Mouse (Mus musculus): ENCODE results near the gene Akirin2. TPM values are rescaled to one million over a fixed set of nuclear protein-coding genes. Genes with fewer than 3 reads are reported as not detected.

Gene Akirin2
- polyA plus RNA-seq, 1 experiment, result 67.1 TPM

DNA sequence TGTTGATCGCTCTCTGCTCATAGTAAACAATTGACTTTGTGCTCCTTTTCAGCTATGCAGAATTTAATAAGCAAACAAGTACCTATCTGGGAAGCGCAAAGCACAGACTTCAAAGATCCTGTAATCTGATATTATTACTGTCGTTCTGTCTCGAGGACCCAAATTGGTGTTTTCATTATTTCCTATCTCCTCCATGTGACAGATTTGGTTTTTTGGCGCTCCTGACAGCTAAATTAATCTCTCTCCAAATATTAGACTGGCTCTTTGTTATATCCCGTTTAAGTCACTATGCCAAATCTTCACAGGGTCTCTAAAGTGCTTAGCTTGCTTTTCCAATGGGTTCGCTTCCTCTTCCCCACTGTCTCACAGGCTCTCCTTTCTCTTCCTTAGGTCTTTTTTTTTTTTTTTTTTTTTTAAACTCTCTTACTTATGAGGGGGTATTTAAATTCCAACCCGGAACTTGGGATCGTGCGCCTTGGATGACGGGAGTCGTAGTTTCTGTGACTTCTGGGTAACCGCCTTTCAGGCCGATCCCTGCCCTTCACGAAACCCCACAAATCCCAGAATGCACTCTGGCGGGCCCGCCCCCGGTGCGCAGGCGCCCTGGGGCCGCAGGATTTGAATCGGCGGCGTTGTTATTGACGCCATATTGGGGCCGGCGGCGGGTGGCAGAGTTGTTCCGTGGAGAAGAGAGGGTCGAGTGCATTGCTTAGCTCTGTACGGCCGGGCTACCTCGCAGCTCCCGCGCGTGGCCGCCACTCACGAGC lies 573 bp upstream of the Akirin2 start:
- peak overlapping the region; percentile 96 for H3K4me3 ChIP-seq (replicated peaks; ENCODE audit: insufficient read depth, low read depth, low read length)
- no peaks in the 10 kb centered on the region for H3K27me3 ChIP-seq (ENCODE audit: control insufficient read depth, insufficient read depth, low read length)
- 2% methylated on average over 38 of the region's 38 CpGs for WGBS
- peaks cover 3% of the 10 kb centered on the region; the same call in 1 of the 2 replicates for H3K4me1 ChIP-seq (ENCODE audit: control insufficient read depth, insufficient read depth, low read length)
- TF ChIP-seq POLR2A (IDR thresholded peaks at IDR 0.05; ENCODE audit: borderline replicate concordance, insufficient read depth, low read length) (peak; percentile 60), CTCF (IDR thresholded peaks at IDR 0.05; ENCODE audit: borderline replicate concordance, insufficient read depth, low read depth, low read length) (no peak)
- peak overlapping the region; percentile 98 for H3K27ac ChIP-seq (ENCODE audit: insufficient read depth, low read length)
- DNase-seq, result peak; percentile 97 to 98

DNA sequence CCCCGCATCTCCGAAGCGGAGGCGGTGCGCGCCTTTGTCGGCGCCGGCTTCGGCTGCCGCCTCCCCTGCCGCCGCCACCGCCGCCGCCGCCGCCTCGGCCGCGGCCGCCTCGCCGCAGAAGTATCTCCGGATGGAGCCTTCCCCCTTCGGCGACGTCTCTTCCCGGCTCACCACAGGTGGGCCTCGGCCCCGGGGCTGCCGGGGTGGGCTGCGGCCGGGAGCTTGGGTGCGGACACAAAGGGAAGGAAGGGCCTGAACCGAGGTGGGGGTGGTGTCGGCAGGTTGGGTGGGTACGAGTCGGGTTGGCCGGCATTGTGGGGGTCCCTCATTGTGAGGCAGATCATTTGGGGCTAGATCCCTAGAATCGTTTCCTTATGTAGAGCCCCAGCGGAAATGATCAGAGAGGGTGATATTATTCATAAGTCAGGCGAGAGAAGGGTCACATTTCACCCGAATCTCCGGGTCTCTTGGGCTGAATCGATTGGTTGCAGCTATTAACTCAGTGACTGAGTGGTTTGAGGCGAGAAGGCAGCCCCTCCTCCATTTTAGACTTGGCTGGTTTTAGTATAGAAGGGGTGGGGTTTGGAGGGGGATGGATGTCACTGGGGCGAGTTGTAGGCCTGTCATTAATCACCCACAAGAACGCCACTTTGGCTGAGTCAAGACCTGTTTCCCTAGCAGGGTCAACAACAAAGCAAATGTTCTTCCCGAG lies 517 bp downstream of the Akirin2 start:
- H3K4me3 ChIP-seq (replicated peaks; ENCODE audit: insufficient read depth, low read depth, low read length), result peak overlapping the region; percentile 96
- WGBS, result 1% methylated on average over 48 of the region's 50 CpGs
- peaks cover 8% of the 10 kb centered on the region; the same call in 1 of the 2 replicates for H3K4me1 ChIP-seq (ENCODE audit: control insufficient read depth, insufficient read depth, low read length)
- H3K27ac ChIP-seq (ENCODE audit: insufficient read depth, low read length), result peak overlapping the region; percentile 98
- DNase-seq, result peak; percentile 43 to 58
- TF ChIP-seq CTCF (IDR thresholded peaks at IDR 0.05; ENCODE audit: borderline replicate concordance, insufficient read depth, low read depth, low read length) (no peak), POLR2A (IDR thresholded peaks at IDR 0.05; ENCODE audit: borderline replicate concordance, insufficient read depth, low read length) (no peak)
- H3K27me3 ChIP-seq (ENCODE audit: control insufficient read depth, insufficient read depth, low read length), result no peaks in the 10 kb centered on the region

- no peak for TF ChIP-seq CTCF (IDR thresholded peaks at IDR 0.05; ENCODE audit: borderline replicate concordance, insufficient read depth, low read depth, low read length)
- TF ChIP-seq POLR2A (IDR thresholded peaks at IDR 0.05; ENCODE audit: borderline replicate concordance, insufficient read depth, low read length), result no peak
- Histone ChIP-seq H3K4me1 (ENCODE audit: control insufficient read depth, insufficient read depth, low read length) (peaks cover 11% of the 10 kb centered on the region; the same call in 1 of the 2 replicates), H3K4me3 (replicated peaks; ENCODE audit: insufficient read depth, low read depth, low read length) (peak overlapping the region; percentile 96), H3K27me3 (ENCODE audit: control insufficient read depth, insufficient read depth, low read length) (no peaks in the 10 kb centered on the region), H3K27ac (ENCODE audit: insufficient read depth, low read length) (no peak overlapping the region)
- DNase-seq, result no peak
- WGBS, result 3% methylated on average over 3 of the region's 3 CpGs
Measured at GRCm38 (mm10) chr4:34551966-34552365, 1.2 kb downstream of the Akirin2 start.

- TF ChIP-seq CTCF (IDR thresholded peaks at IDR 0.05; ENCODE audit: borderline replicate concordance, insufficient read depth, low read depth, low read length) (no peak), POLR2A (IDR thresholded peaks at IDR 0.05; ENCODE audit: borderline replicate concordance, insufficient read depth, low read length) (no peak)
- H3K4me1 ChIP-seq (ENCODE audit: control insufficient read depth, insufficient read depth, low read length), result peaks cover 22% of the 10 kb centered on the region; the same call in 1 of the 2 replicates
- H3K27me3 ChIP-seq (ENCODE audit: control insufficient read depth, insufficient read depth, low read length), result no peaks in the 10 kb centered on the region
- no peak for DNase-seq
- no peak overlapping the region for H3K4me3 ChIP-seq (replicated peaks; ENCODE audit: insufficient read depth, low read depth, low read length)
- 29% methylated on average over 1 of the region's 1 CpGs for WGBS
- no peak overlapping the region for H3K27ac ChIP-seq (ENCODE audit: insufficient read depth, low read length)
Measured at GRCm38 (mm10) chr4:34554596-34554995, 3.9 kb downstream of the Akirin2 start.

- TF ChIP-seq POLR2A (IDR thresholded peaks at IDR 0.05; ENCODE audit: borderline replicate concordance, insufficient read depth, low read length) (no peak), CTCF (IDR thresholded peaks at IDR 0.05; ENCODE audit: borderline replicate concordance, insufficient read depth, low read depth, low read length) (no peak)
- 66% methylated on average over 3 of the region's 3 CpGs for WGBS
- DNase-seq, result no peak
- Histone ChIP-seq H3K4me3 (replicated peaks; ENCODE audit: insufficient read depth, low read depth, low read length) (no peak overlapping the region), H3K4me1 (ENCODE audit: control insufficient read depth, insufficient read depth, low read length) (peaks cover 22% of the 10 kb centered on the region; the same call in 1 of the 2 replicates), H3K27ac (ENCODE audit: insufficient read depth, low read length) (no peak overlapping the region), H3K27me3 (ENCODE audit: control insufficient read depth, insufficient read depth, low read length) (no peaks in the 10 kb centered on the region)
Measured at GRCm38 (mm10) chr4:34555604-34556003, 4.9 kb downstream of the Akirin2 start.

DNA sequence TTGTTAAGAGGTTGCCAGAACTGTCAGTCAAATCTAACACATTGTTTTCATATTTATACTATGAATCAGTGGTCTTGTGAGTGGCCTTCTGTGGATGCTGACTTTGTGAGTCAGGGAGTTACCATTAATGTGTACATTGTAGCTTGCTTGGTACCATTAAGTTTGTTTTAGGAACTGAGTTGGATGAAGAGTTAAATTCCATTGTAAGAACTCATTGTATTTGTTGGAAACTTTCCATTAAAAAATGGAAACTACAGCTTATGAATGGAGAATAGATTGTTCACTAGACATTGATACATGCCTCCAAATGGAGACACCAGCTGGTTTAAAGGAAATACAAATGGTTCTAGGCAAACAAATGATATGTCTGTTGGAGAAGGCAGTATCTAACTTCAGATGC lies 5.4 kb downstream of the Akirin2 start:
- Histone ChIP-seq H3K4me1 (ENCODE audit: control insufficient read depth, insufficient read depth, low read length) (peaks cover 22% of the 10 kb centered on the region; the same call in 1 of the 2 replicates), H3K4me3 (replicated peaks; ENCODE audit: insufficient read depth, low read depth, low read length) (no peak overlapping the region), H3K27me3 (ENCODE audit: control insufficient read depth, insufficient read depth, low read length) (no peaks in the 10 kb centered on the region), H3K27ac (ENCODE audit: insufficient read depth, low read length) (no peak overlapping the region)
- TF ChIP-seq CTCF (IDR thresholded peaks at IDR 0.05; ENCODE audit: borderline replicate concordance, insufficient read depth, low read depth, low read length), result no peak
- no peak for DNase-seq

GRCm38 (mm10) chr4:34560971-34561370 lies 10.2 kb downstream of the Akirin2 start:
- H3K4me3 ChIP-seq (replicated peaks; ENCODE audit: insufficient read depth, low read depth, low read length), result no peak overlapping the region
- no peak for TF ChIP-seq POLR2A (IDR thresholded peaks at IDR 0.05; ENCODE audit: borderline replicate concordance, insufficient read depth, low read length)
- TF ChIP-seq CTCF (IDR thresholded peaks at IDR 0.05; ENCODE audit: borderline replicate concordance, insufficient read depth, low read depth, low read length), result peak; percentile 56; the same call in 1 of the 2 replicates
- peak in 1 of 2 experiments; percentile 38 for DNase-seq
- H3K27me3 ChIP-seq (ENCODE audit: control insufficient read depth, insufficient read depth, low read length), result no peaks in the 10 kb centered on the region
- H3K27ac ChIP-seq (ENCODE audit: insufficient read depth, low read length), result no peak overlapping the region
- peaks cover 15% of the 10 kb centered on the region; the same call in 1 of the 2 replicates for H3K4me1 ChIP-seq (ENCODE audit: control insufficient read depth, insufficient read depth, low read length)
- 50% methylated on average over 4 of the region's 4 CpGs for WGBS

Data from cerebellum, adult 2 months (tissue).